Mouse (Mus musculus): ENCODE measurements around the gene Vav1. TPM values are rescaled to one million over a fixed set of nuclear protein-coding genes. Genes with fewer than 3 reads are reported as not detected.
A peak's percentile ranks its signal among the peaks of the same experiment; 100 is the strongest.
"Not testable (repeated sequence)": the region's sequence is repeated elsewhere in the genome, so short reads cannot be mapped to it uniquely, and the experiment has no call there.

Gene Vav1
- total RNA-seq, 2 experiments from 2014 or later, result 1.6 to 3.3 TPM

DNA sequence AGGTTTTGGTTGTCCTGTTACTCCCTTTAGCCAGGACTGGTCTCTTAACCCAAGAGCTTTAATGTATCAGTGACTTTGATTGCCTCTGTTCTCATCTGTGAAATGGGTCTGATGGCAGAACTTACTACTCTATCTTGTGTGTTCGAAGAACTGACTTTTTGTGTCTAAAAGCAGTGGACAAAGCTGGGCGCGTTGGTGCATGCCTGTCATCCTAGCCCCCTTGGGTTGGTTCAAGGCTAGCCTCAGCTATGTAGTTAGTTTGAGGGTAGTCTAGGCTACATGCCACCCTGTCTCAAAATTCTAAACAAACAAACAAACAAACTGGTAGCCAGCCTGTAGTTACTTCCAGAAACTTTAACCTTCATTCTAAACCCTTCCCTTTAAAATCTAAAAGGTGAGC, 27.5 kb upstream of the Vav1 start:
- DNase-seq, result no peak

DNA sequence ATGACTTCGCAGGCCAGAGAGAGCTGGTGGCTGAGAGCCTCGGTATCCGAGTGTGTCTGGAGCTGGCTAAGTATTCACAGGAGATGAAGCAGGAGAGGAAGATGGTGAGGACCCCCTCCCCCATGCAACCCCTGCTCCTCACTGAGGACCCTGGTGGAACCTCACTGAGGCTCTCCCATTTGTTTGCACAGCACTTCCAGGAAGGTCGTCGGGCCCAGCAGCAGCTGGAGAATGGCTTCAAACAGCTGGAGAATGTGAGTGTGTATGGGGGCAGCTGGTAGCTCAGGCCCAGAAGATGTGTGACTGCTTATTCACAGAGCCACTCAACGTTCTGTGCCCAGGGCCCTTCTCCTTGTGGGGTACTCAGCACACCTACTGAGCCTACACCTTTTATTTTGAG, 25.6 kb upstream of the Vav1 start:
- no peak for DNase-seq

DNA sequence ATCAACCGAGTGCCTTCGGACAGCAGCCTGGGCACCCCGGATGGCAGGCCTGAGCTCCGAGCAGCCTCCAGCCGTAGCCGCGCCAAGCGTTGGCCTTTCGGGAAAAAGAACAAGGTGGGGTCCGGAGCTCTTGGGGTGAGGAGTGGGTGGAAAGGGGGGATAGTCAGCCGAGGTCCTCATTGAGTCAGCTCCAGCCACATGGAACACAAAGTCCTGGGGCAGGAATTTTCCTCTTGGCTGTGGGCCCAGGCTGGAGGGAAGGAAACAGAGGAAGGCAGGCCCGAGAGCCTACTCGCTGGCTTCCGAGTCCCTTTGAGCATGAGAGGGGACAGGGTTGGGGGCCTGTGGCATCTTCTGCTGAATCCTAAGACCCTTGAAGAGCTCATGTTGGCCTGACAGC, 23.5 kb upstream of the Vav1 start:
- peak; percentile 76 to 79 for DNase-seq

DNA sequence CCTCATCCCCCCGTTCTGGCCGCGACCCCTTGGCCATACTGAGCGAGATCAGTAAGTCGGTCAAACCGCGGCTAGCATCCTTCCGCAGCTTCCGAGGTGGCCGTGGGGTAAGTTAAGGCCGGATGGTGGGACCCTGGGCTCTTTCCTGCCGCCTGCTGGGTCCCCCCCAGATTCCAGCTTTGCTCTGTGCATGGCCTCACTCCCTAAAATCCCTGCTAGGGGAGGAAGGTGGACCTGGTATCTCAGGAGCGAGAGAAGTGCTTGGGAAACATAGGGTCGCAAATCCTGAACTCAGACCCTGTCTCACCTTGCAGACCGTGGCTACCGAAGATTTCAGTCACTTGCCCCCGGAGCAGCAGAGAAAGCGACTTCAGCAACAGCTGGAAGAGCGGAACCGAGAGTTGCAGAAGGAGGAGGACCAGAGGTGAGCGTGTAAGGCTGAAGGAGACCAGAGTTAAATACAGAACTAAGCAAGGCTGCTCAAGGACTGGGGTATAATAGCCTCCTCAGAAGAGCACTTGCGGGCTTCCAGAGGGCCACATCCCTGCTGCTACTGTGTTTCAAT, 21.9 kb upstream of the Vav1 start:
- DNase-seq, result no peak

DNA sequence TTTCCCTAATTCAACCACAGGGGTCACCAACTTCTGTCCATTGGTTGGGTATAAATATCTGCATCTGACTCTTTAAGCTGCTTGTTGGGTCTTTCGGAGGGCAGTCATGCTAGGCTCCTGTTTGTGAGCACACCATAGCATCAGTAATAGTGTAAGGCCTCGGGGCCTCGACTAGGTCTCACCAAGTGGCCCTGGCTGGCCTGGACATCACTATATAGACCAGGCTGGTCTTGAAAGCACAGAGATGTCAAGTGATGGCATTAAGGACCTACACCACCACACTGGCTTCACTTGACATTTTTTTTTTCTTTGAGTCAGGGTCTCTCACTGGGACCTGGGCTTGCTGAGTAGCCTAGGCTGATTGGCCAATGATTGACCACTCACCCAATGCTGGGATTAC, 20.7 kb upstream of the Vav1 start:
- no peak for DNase-seq

DNA sequence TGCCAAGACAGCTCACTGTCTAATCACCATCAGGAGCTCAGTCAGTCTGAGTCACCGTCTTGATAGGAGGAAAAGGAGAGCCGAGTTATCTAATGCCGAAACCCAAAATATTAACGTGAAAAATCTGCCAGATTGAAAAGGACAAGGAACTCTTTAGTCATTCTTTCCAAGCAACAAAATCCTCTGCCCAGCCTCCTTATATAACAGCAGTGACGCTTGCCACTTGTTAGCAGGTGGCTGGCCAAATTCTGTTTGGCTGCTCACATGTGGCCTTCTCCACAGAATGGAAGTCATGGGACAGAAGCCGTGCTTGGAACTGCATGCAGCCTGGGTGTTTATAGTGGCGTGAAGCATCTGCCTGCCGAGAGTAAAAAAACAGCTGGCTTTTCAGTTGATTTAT, 19.2 kb upstream of the Vav1 start:
- peak; percentile 83 to 85 for DNase-seq

DNA sequence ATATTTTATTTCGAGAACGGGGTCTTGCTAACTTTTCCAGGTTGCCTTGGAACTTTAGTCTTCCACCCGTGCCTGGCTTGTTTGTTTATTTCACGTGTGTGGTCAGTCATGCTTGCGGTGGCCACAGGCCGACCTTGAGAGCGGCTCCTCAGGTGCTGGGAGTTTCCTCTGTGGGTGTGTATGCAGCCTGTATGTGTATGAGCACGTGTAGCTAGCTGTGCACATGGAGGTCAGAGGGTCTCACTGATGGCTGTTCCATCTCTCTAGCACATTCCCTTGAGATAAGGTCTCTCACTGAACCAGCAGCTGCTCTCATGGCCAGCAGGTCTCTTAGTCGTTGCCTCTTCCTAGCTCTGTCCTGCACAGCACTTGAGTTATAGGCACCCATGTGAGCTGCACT, 18.5 kb upstream of the Vav1 start:
- DNase-seq, result no peak

DNA sequence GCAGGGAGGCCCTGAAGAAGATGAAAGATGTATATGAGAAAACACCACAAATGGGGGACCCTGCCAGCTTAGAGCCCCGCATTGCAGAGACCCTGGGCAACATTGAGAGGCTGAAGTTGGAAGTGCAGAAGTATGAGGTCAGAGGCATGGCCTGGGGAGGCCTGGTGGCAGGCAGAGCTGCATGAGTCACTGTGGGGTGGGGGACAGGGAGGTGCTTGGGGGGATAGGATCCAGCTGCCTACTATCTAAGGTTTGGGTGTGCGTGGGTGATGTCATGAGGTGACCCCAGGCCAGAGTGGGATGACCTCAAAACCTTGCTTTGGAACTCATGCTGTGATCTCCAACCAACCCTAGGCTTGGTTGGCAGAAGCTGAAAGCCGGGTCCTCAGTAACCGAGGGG, 17.6 kb upstream of the Vav1 start:
- no peak for DNase-seq

DNA sequence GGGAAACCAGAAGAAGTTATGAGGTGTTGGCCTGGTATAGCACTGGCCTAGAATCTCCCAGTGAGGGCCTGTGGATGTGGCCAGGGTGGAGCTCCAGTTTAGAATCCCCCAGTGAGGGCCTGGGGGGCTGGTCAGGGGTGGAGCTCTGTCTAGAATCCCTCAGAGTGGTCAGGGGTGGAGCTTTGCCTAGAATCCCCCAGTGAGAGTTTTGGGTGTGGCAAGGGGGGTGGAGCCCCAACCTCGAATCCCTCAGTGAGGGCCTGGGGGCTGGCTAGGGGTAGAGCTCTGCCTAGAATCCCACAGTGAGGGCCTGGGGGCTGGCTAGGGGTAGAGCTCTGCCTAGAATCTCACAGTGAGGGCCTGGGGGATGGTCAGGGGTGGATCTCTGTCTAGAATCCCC, 17.1 kb upstream of the Vav1 start:
- DNase-seq, result no peak

DNA sequence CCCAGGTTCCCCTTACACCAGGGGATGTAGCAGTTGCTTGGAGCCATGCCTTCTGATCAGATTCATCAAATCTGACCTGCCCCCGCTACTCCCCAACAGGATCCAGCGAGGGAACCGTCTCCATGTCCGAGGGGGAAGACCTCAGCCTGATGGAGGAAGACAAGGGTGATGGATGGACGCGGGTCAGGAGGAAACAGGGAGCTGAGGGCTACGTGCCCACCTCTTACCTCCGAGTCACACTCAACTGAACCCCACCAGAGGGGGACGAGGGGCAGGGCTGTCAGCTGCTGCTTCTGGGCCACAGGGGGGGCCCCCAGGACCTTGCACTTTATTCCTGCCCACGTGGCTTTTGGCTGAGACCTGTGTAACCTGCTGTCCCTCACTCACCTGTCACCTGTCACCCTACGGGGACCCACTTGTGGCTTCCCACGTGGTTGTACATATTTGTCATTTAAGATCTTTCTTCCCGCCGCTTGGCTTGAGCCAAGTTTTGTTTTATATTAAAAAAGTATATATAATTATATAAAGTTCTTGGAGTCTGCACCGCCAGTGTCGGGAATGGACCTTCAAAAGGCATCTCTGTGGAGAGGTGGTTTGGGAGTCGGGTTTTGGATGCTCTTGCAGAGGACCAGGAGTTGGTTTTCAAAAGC, 15.9 kb upstream of the Vav1 start:
- DNase-seq, result no peak

DNA sequence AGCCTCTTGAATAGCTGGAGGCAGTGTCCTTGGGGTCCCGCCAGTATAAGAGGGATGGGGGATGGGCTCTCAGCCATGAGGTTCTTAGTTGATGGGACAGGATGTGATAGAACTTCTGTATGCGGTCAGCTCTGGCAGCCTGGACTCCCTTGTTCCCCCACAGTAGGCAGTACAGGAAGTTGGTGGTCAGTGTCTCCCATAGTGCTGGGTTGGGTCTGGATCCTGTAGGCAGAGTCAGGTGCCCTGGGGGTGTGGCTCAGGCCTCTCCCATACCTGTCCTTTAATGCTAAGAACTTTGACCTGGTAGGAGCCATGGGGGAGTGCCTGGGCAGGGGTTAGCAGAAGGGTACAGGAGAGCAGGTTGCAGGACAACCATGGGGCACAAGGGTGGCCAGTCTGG, 14.7 kb upstream of the Vav1 start:
- DNase-seq, result no peak

DNA sequence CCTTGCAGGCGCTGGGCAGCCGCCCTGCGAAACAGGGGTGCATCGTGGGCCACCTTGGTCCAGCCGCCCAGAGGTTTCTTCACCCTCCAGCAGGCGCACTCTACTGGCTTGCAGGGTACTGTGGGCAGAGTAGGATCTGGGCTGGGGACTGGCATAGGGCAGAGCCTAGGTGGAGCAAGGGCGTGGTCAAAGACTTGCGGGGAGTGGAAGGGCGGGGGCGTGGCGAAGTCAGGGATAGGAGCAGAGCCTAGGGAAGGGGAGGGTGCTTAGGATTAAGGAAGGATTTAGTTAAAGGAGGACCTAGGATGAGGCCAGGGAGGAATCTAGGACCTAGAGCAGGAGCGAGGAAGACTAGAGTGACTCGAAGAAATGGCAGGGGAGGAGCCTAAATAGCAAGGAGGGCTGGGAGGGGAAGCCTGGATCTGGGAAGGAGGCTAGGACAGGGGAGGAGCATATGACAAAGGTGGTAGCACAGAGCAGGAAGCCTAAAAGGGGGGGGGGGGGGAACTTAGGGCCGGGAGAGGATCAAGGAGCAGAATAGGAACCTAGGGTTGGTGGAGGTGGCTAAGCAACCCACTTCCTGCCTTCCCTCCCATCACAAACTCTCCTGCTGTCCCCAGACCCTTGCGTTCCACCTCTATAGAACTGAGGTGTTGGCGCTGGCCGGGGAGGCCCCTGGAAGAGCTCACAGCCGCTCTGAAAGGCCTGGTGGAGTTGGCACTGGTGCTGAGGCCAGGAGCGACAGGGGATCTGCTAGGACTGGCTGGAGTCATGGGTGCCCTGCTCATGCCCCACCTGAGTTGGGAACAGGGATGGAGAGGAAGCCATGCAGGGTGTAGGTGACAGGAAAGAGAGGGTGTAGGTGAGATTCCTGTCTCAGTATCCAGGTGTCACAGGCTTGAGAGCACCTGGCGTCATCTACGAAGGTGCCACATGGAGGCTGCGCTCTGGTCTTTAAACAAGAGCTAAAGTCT, 13.6 kb upstream of the Vav1 start:
- peak; percentile 80 to 88 for DNase-seq

DNA sequence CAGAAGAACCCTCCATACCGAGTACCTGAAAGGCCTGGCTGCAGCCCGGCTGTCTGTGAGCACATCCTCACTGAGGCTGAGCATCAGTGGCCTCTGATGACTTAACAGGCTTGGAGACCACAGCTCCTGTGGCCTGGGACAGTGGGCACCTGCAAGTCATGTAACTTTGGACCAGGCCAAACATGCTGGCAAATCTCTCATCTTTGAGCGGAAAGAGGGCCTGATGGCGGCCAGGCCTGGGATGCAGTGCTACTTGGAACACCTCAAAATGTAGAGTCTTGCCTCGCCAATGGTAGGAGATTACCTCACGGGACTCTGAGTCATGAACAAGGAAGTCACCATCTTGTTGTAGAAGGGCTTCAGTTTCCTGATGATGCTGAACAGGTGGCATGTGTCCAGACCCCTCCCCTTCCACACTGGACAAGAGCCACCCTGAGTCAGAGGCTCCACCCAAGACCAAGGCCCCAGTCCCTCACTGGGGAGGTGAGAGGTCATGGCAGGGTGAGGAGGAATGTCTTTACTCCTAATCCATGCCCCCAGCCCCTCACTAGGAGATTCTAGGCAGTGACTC, 11.3 kb upstream of the Vav1 start:
- DNase-seq, result peak; percentile 69 to 77

DNA sequence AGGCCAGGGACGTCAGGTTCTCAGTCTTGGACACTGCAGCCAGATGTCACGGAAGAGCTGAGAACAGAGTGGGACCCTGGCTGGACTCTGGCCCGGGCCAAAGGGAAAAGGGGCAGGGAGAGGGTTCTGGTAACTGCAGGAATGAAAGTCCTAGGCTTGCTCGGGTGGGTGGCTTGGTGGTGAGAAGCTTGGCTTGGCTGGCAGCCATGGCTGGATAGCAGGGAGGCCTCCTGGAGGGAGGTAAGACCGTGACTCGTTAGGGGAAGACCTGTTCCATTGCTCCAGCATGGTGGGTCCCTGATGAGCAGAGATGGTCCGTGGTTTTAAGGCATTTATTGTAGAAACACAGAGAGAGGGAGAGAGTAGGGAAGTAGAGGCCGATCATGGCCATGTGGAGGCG, 7.6 kb upstream of the Vav1 start:
- no peak for DNase-seq

DNA sequence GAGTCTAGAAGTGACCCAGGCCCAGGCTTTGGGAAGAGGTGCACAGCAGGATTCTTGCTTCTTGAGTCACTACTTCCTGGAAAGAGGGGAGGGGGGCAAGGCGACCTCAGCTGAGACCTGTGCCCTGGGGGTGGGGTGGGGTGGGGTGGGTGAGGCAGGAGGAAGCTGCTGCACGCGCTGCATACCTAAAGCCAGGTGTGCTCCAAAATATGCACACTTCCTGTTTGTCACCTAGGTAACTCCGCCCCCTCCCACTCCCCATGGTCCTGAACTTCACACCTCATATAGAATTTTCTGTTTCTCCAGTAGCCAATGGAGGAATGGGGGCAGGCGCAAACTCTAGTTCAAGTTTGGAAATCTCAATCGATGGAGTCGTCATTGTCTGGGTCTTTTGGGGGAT, 5.1 kb upstream of the Vav1 start:
- no peak for DNase-seq

DNA sequence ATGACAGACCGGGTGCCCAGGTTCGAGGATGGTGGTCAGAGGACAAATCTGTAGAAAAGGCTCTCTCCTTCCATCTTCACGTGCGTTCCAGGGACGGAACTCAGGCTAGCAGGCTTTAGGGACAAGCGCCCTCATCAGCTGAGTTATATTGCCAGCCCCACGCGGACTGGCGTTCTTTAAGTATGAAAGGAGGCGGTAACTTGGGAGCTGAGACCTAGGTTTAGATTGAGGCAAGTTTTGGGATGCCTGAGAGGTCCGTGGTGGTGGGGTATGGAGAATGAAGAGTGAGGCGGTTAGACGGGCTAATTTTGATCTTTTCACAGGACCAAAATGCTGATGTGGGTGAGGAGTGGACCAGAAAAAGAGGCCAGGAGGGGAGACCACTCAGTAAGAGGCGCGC, 4.2 kb upstream of the Vav1 start:
- no peak for DNase-seq

DNA sequence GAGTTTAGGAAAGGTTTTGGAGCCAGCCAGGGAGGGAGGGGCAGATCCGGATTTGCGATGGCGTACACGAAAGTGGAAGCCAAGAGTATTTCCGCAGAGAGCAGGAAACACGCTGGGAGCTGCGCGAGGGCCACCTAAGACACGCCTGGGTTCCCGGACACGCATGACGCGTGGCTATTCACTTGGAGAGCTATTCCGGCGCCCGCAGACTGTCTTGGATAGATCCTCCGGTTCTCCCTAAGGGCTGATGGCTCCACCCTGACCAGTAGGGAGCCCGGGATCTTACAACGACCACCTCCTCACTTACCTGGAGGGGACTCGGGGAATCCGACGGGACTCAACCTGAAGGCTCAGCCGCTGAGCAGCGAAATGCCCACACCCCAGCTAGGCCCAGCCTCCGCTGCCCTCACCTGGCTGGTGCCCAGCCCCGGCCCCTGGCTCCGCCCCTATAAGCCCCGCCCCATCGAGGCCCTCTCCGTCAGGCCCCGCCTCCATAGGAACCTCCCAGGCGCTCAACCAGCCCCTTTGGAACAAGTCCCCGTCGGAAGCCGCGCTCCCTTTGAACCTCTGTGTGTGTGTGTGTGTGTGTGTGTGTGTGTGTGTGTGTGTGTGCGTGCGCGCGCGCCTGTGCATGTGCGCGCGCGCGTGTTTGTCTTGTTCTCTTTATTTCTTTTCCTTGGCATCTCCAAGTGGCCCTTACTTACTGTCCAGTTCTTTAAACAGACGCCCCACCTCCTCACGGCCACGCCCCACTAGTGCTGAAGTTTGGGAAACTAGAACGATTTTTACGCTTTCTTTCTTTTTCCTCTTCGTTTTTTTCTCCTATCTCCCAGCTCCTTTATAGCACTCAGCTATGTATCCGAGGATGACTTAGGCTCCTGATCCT, 3.5 kb upstream of the Vav1 start:
- peak; percentile 95 to 96 for DNase-seq

DNA sequence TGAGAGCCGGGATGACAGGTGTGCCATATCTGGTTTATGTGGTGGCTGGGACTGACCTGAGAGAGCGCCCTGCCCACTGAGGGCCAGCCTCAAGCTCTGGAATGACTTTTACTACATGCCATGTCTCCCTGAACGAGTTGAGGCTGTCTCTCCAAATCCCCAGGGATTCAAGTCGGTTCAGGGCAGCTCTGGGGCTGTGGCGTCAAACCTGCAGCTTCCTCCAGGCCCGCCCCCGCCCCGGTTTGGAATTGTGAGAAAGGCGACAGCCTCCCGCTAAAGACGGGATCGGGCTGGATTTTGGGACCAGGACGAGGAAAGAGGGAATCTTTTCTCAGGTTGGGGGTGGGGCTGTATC, 2.9 kb upstream of the Vav1 start:
- DNase-seq, result peak; percentile 57 to 69

DNA sequence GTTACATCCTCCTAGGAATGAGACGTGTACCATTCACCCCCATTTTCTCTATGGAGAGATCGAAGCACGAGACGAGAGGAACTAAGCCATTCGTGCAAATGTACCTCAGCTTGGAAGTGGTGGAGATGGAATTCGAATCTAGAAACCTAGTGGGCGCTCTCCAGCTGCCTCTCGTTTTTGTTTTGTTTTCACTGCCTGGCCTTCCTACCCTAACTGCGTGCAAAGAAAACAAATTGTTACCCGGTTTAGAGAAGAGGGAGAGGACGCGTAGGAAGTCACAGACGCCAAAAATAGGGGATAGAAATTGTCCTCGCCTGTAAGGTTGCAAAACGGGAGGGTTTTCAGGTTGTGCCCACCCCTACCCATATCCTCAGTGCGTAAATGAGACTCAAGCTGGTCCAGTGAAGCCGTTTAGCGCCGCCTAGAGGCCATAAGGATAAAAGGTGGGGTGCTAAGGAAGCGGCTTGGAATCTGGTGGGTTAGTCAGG, 2.2 kb upstream of the Vav1 start:
- peak; percentile 87 to 88 for DNase-seq

DNA sequence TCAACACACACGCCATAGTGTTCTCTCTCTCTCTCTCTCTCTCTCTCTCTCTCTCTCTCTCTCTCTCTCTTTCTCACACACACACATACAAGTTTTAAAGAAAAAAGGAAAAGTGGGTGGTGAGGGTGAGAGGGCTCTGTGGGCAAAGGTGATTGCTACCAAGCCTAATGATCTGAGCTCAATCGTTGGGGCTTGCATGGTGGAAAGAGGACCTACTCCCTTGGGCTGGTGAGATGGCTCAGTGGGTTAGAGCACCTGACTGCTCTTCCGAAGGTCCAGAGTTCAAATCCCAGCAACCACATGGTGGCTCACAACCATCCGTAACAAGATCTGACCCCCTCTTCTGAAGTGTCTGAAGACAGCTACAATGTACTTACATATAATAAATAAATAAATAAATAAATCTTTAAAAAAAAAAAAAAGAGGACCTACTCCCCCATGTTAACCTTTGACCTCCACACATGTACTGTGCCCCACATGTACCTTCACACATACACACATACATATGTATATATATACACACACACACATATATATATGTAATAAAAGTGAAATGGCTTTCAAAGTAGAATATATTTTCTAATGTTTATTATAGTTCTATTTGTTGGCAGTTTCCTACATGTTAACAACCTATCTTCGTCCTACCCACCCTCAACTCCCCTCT, 1.2 kb upstream of the Vav1 start:
- DNase-seq, result not testable (repeated sequence)

DNA sequence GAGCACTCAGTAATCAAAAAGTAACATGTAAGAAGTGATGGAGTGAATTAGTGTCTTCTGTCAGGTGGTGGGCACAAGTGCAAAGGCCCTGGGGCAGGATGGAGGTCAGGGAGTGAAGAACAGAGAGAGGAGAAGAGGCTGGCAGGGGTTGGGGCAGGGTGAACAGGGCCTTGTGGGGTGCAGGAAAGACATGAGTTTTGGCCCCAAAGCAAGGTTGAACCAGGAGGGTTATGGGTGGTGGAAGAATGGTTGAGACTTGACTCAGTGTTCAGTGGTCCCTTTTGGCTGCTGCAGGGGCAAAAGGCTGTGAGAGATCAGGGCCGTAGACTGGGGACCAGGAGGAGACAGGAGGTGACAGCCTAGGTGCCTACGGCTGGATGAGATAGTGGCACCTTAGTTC, 363 bp upstream of the Vav1 start:
- no peak for DNase-seq

Measured in heart, adult 18-20 months (tissue).